Mouse (Mus musculus) stomach, postnatal 0 days (tissue): ENCODE data around the gene Manf. TPM values are rescaled to one million over a fixed set of nuclear protein-coding genes. Genes with fewer than 3 reads are reported as not detected.

Source experiments
- ATAC-seq: fragments of 200-750 bp; cut with Nextera tagmentation; 2 replicates; pipeline ENCODE4 v1.8.0; 2017; ENCODE audit not compliant: low FRiP score, low TSS enrichment
- DNase-seq: peaks from one replicate; pipeline ENCODE4 v3.0.0-alpha.2; 2016; ENCODE audit warnings: low spot score
- H3K27ac ChIP-seq: fragments of 300-500 bp; sonication (generic); replicated peaks from 2 replicates; pipeline ENCODE4 v1.5.1; 2014; ENCODE audit warnings: mild to moderate bottlenecking, control low read depth
- H3K27me3 ChIP-seq: fragments of 300-500 bp; sonication (generic); 2 replicates; pipeline ENCODE4 v1.6.1; 2014; ENCODE audit warnings: low read length; ENCODE audit not compliant: control insufficient read depth, insufficient read depth
- H3K36me3 ChIP-seq: fragments of 300-500 bp; sonication (generic); 2 replicates; pipeline ENCODE4 v1.6.1; 2014; ENCODE audit warnings: low read length, mixed read lengths; ENCODE audit not compliant: control insufficient read depth, insufficient read depth
- H3K4me1 ChIP-seq: fragments of 300-500 bp; sonication (generic); replicated peaks from 2 replicates; pipeline ENCODE4 v1.6.1; 2014; ENCODE audit warnings: antibody characterized with exemption; ENCODE audit not compliant: control insufficient read depth, insufficient read depth
- H3K4me2 ChIP-seq: fragments of 300-500 bp; sonication (generic); replicated peaks from 2 replicates; pipeline ENCODE4 v1.6.1; 2014; ENCODE audit warnings: low read depth, mild to moderate bottlenecking, control low read depth, moderate library complexity
- H3K4me3 ChIP-seq: fragments of 300-500 bp; sonication (generic); 2 replicates; pipeline ENCODE4 v1.5.1; 2014; ENCODE audit warnings: low read depth, low read length, control low read depth
- H3K9ac ChIP-seq: fragments of 300-500 bp; sonication (generic); 2 replicates; pipeline ENCODE4 v1.6.1; 2014; ENCODE audit warnings: mild to moderate bottlenecking, low read length, control low read depth, mixed read lengths
- H3K9me3 ChIP-seq: fragments of 300-500 bp; sonication (generic); 2 replicates; pipeline ENCODE4 v1.6.1; 2016; ENCODE audit warnings: low read length; ENCODE audit not compliant: control insufficient read depth
- CTCF ChIP-seq: IDR thresholded peaks from 2 replicates; pipeline ENCODE4 v1.5.1; 2016; ENCODE audit warnings: antibody characterized with exemption, low read depth, mild to moderate bottlenecking, moderate library complexity
- EP300 ChIP-seq: optimal IDR thresholded peaks from 2 replicates; pipeline ENCODE3; 2016; ENCODE audit warnings: antibody characterized with exemption
- WGBS: fragments of 180-500 bp; shearing (Covaris S2); extraction: QIAGEN DNeasy Blood & Tissue Kit; methylation state at CpG from one replicate; pipeline ENCODE4 v1.1.7; 2014; 5-methylcytosine and 5-hydroxymethylcytosine counted together
- polyA plus RNA-seq: library from polyadenylated mRNA; unstranded; fragments of >200 nt; fragmentation: Nextera tagmentation; extraction: Ambion mirVana; gene quantifications from 2 replicates; pipeline ENCODE4 v1.2.1, GENCODE M21; 2015

Manf gene
- polyA plus RNA-seq, 1 experiment from 2014 or later = 385 TPM

- no peaks in the 10 kb centered on the region for H3K4me1 ChIP-seq
- WGBS = 48% methylated on average over 3 of the region's 3 CpGs
Measured at GRCm38 (mm10) chr9:106893327-106893726, 1.5 kb upstream of the Manf start.

GRCm38 (mm10) chr9:106892552-106892875 lies 735 bp upstream of the Manf start:
- no peak for DNase-seq
- under 1% methylated on average over 9 of the region's 9 CpGs for WGBS
- no peaks in the 10 kb centered on the region for H3K27me3 ChIP-seq
- no peaks in the 10 kb centered on the region for H3K9me3 ChIP-seq
- peak overlapping the region; percentile 96 for H3K27ac ChIP-seq
- H3K4me2 ChIP-seq = peak overlapping the region; percentile 78
- TF ChIP-seq CTCF (no peak), EP300 (no peak)
- no peaks in the 10 kb centered on the region for H3K4me1 ChIP-seq
- H3K9ac ChIP-seq = peak overlapping the region; percentile 73
- no peak for ATAC-seq
- 0 out of 2 replicates have a peak, but pooled peaks cover 3% of the 10 kb centered on the region for H3K36me3 ChIP-seq
- peak overlapping the region; percentile 80 for H3K4me3 ChIP-seq

More at GRCm38 (mm10) chr9:106893327-106893726, 1.5 kb upstream of the Manf start:
- ATAC-seq (no peak), DNase-seq (no peak)
- H3K27ac ChIP-seq = no peak overlapping the region
- no peak overlapping the region for H3K9ac ChIP-seq
- no peak for TF ChIP-seq CTCF
- no peak for TF ChIP-seq EP300
- no peaks in the 10 kb centered on the region for H3K9me3 ChIP-seq
- H3K4me3 ChIP-seq = no peak overlapping the region
- H3K27me3 ChIP-seq = no peaks in the 10 kb centered on the region
- no peak overlapping the region for H3K4me2 ChIP-seq
- 0 out of 2 replicates have a peak, but pooled peaks cover 3% of the 10 kb centered on the region for H3K36me3 ChIP-seq

GRCm38 (mm10) chr9:106891341-106891741 lies 438 bp downstream of the Manf start:
- Histone ChIP-seq H3K9ac (peak overlapping the region; percentile 89), H3K27me3 (no peaks in the 10 kb centered on the region), H3K4me2 (peak overlapping the region; percentile 58), H3K9me3 (no peaks in the 10 kb centered on the region), H3K4me3 (peak overlapping the region; percentile 80), H3K4me1 (no peaks in the 10 kb centered on the region), H3K36me3 (0 out of 2 replicates have a peak, but pooled peaks cover 3% of the 10 kb centered on the region), H3K27ac (peak overlapping the region; percentile 88)
- under 1% methylated on average over 17 of the region's 17 CpGs for WGBS
- DNase-seq (no peak), ATAC-seq (no peak)
- TF ChIP-seq EP300 (no peak), CTCF (no peak)

- peak overlapping the region; percentile 80 for H3K4me3 ChIP-seq
Measured at GRCm38 (mm10) chr9:106890496-106891240, 1.1 kb downstream of the Manf start.

GRCm38 (mm10) chr9:106889321-106889720 lies 2.5 kb downstream of the Manf start:
- ATAC-seq (no peak), DNase-seq (no peak)
- H3K9me3 ChIP-seq = no peaks in the 10 kb centered on the region
- peaks cover 8% of the 10 kb centered on the region for H3K4me1 ChIP-seq
- no peak overlapping the region for H3K4me3 ChIP-seq
- H3K27ac ChIP-seq = no peak overlapping the region
- H3K9ac ChIP-seq = no peak overlapping the region
- 0 out of 2 replicates have a peak overlapping the region, but pooled peaks have one; percentile 8 for H3K4me2 ChIP-seq
- no peaks in the 10 kb centered on the region for H3K27me3 ChIP-seq
- 0 out of 2 replicates have a peak, but pooled peaks cover 3% of the 10 kb centered on the region for H3K36me3 ChIP-seq
- TF ChIP-seq EP300 = no peak
- no peak for TF ChIP-seq CTCF
- 77% methylated on average over 9 of the region's 9 CpGs for WGBS

More at GRCm38 (mm10) chr9:106890496-106891240, 1.1 kb downstream of the Manf start:
- no peak for ATAC-seq
- no peak for DNase-seq
- TF ChIP-seq EP300 (no peak), CTCF (no peak)
- Histone ChIP-seq H3K27me3 (no peaks in the 10 kb centered on the region), H3K4me2 (peak overlapping the region; percentile 58), H3K36me3 (0 out of 2 replicates have a peak, but pooled peaks cover 3% of the 10 kb centered on the region), H3K9ac (peak overlapping the region; percentile 89), H3K4me1 (no peaks in the 10 kb centered on the region), H3K27ac (no peak overlapping the region), H3K9me3 (no peaks in the 10 kb centered on the region)
- WGBS = 55% methylated on average over 8 of the region's 8 CpGs

- Histone ChIP-seq H3K9ac (no peak overlapping the region), H3K36me3 (peaks cover 5% of the 10 kb centered on the region; the same call in 1 of the 2 replicates), H3K4me1 (peaks cover 12% of the 10 kb centered on the region), H3K4me3 (no peak overlapping the region), H3K9me3 (no peaks in the 10 kb centered on the region), H3K4me2 (no peak overlapping the region; the same call in 1 of the 2 replicates), H3K27ac (no peak overlapping the region), H3K27me3 (no peaks in the 10 kb centered on the region)
- TF ChIP-seq EP300 (no peak), CTCF (no peak)
- 89% methylated on average over 3 of the region's 3 CpGs for WGBS
- no peak for DNase-seq
- ATAC-seq = no peak
Measured at GRCm38 (mm10) chr9:106888346-106888745, 3.4 kb downstream of the Manf start.
